Mouse (Mus musculus) forebrain, postnatal 0 days (tissue): Measurements from ENCODE around the gene Mtmr3. TPM values are rescaled to one million over a fixed set of nuclear protein-coding genes. Genes with fewer than 3 reads are reported as not detected.

Experiments used
- ATAC-seq: fragments of 200-750 bp; cut with Nextera tagmentation; 2 replicates; pipeline ENCODE4 v1.8.0; 2017; ENCODE audit warnings: mild to moderate bottlenecking, moderate library complexity
- DNase-seq: peaks from one replicate; pipeline ENCODE4 v3.0.0-alpha.2; 2015
- H3K27ac ChIP-seq: fragments of 300-500 bp; sonication (generic); 2 replicates; pipeline ENCODE4 v1.5.1; 2014; ENCODE audit warnings: low read depth, mild to moderate bottlenecking, antibody characterized with exemption, low read length, moderate library complexity, mixed read lengths
- H3K27me3 ChIP-seq: fragments of 300-500 bp; sonication (generic); 2 replicates; pipeline ENCODE4 v1.6.1; 2014; ENCODE audit warnings: mild to moderate bottlenecking, low read length, mixed read lengths; ENCODE audit not compliant: insufficient read depth
- H3K36me3 ChIP-seq: fragments of 300-500 bp; sonication (generic); 2 replicates; pipeline ENCODE4 v1.6.1; 2014; ENCODE audit warnings: mild to moderate bottlenecking, moderate library complexity; ENCODE audit not compliant: insufficient read depth
- H3K4me1 ChIP-seq: fragments of 300-500 bp; sonication (generic); 2 replicates; pipeline ENCODE4 v1.6.1; 2014; ENCODE audit warnings: antibody characterized with exemption; ENCODE audit not compliant: insufficient read depth
- H3K4me2 ChIP-seq: fragments of 300-500 bp; sonication (generic); 2 replicates; pipeline ENCODE4 v1.6.1; 2014; ENCODE audit warnings: low read depth, mild to moderate bottlenecking, moderate library complexity
- H3K4me3 ChIP-seq: fragments of 300-500 bp; sonication (generic); 2 replicates; pipeline ENCODE4 v1.5.1; 2014; ENCODE audit warnings: low read depth, low read length, mixed read lengths
- H3K9ac ChIP-seq: fragments of 300-500 bp; sonication (generic); 2 replicates; pipeline ENCODE4 v1.6.1; 2014; ENCODE audit warnings: mild to moderate bottlenecking
- H3K9me3 ChIP-seq: fragments of 300-500 bp; sonication (generic); 2 replicates; pipeline ENCODE4 v1.6.1; 2016; ENCODE audit warnings: low read length
- CTCF ChIP-seq: sonication (generic); IDR thresholded peaks from 2 replicates; pipeline ENCODE4 v1.5.1; 2016; ENCODE audit warnings: antibody characterized with exemption, control low read depth, low read depth
- WGBS: fragments of 180-500 bp; shearing (Covaris S2); extraction: QIAGEN DNeasy Blood & Tissue Kit; methylation state at CpG from one replicate; pipeline ENCODE4 v1.1.7; 2014; 5-methylcytosine and 5-hydroxymethylcytosine counted together
- polyA plus RNA-seq: library from polyadenylated mRNA; unstranded; fragments of >200 nt; fragmentation: Nextera tagmentation; extraction: Ambion mirVana; gene quantifications from 2 replicates; pipeline ENCODE4 v1.2.1, GENCODE M21; 2015
- total RNA-seq: library from RNA; depleted of rRNA; stranded (reverse); fragments of >200 nt; gene quantifications from 2 replicates; pipeline ENCODE4 v1.2.3, GENCODE M21; 2014; rRNA removed

The Mtmr3 gene
- total RNA-seq, result 81.6 and 93.4 TPM in 2 replicates
- polyA plus RNA-seq, result 21.4 and 28.4 TPM in 2 replicates

GRCm38 (mm10) chr11:4594608-4595500, at the start of gene Mtmr3:
Gene Mtmr3, minus strand, starts transcription at chr11:4594863.
- DNase-seq, result peak; percentile 96
- 7% methylated on average over 41 of the region's 53 CpGs for WGBS

GRCm38 (mm10) chr11:4643722-4644121, 49.1 kb upstream of the Mtmr3 start:
- Histone ChIP-seq H3K4me1 (peaks cover 3% of the 10 kb centered on the region; the same call in 1 of the 2 replicates), H3K36me3 (peaks cover 37% of the 10 kb centered on the region), H3K27ac (no peak overlapping the region), H3K27me3 (no peaks in the 10 kb centered on the region), H3K9me3 (no peaks in the 10 kb centered on the region), H3K4me3 (no peak overlapping the region), H3K4me2 (no peak overlapping the region), H3K9ac (no peak overlapping the region)
- ATAC-seq (no peak), DNase-seq (no peak)
- no peak for TF ChIP-seq CTCF
- 47% methylated on average over 5 of the region's 5 CpGs for WGBS

More at GRCm38 (mm10) chr11:4594608-4595500, at the start of gene Mtmr3:
- Histone ChIP-seq H3K4me2 (peak within 1 kb of the TSS; percentile 59), H3K27ac (peak within 1 kb of the TSS; percentile 96), H3K4me3 (peak within 1 kb of the TSS; percentile 94), H3K9me3 (no peaks in the 10 kb centered on the region), H3K36me3 (no peaks in the 10 kb centered on the region), H3K9ac (peak within 1 kb of the TSS; percentile 96), H3K27me3 (no peaks in the 10 kb centered on the region), H3K4me1 (peaks cover 10% of the 10 kb centered on the region; the same call in 1 of the 2 replicates)
- peak; percentile 89 for ATAC-seq
- TF ChIP-seq CTCF, result no peak

- TF ChIP-seq CTCF, result no peak
- Histone ChIP-seq H3K4me3 (no peak overlapping the region), H3K36me3 (0 out of 2 replicates have a peak, but pooled peaks cover 13% of the 10 kb centered on the region), H3K4me2 (no peak overlapping the region), H3K27ac (no peak overlapping the region), H3K9me3 (no peaks in the 10 kb centered on the region), H3K9ac (no peak overlapping the region), H3K27me3 (no peaks in the 10 kb centered on the region), H3K4me1 (peaks cover 7% of the 10 kb centered on the region; the same call in 1 of the 2 replicates)
- ATAC-seq (no peak), DNase-seq (no peak)
Measured at GRCm38 (mm10) chr11:4641185-4641584, 46.5 kb upstream of the Mtmr3 start.

GRCm38 (mm10) chr11:4638261-4638660, 43.6 kb upstream of the Mtmr3 start:
- TF ChIP-seq CTCF, result no peak
- peak; percentile 37; the same call in 1 of the 2 replicates for ATAC-seq
- WGBS, result 27% methylated on average over 7 of the region's 7 CpGs

GRCm38 (mm10) chr11:4637534-4638234, 43.0 kb upstream of the Mtmr3 start, which contains the start of gene Ascc2:
Gene Ascc2, plus strand, starts transcription at chr11:4637747.
- H3K4me1 ChIP-seq, result peaks cover 7% of the 10 kb centered on the region; the same call in 1 of the 2 replicates
- H3K27ac ChIP-seq, result peak within 1 kb of the TSS; percentile 83
- peak within 1 kb of the TSS; percentile 69 for H3K4me2 ChIP-seq
- H3K36me3 ChIP-seq, result 0 out of 2 replicates have a peak, but pooled peaks cover 6% of the 10 kb centered on the region
- H3K9me3 ChIP-seq, result no peaks in the 10 kb centered on the region
- peak; percentile 38 for TF ChIP-seq CTCF
- peak within 1 kb of the TSS; percentile 71 for H3K4me3 ChIP-seq
- peak within 1 kb of the TSS; percentile 75 for H3K9ac ChIP-seq
- under 1% methylated on average over 35 of the region's 35 CpGs for WGBS
- ATAC-seq (peak; percentile 95), DNase-seq (peak; percentile 82)
- H3K27me3 ChIP-seq, result no peaks in the 10 kb centered on the region

More at GRCm38 (mm10) chr11:4638261-4638660, 43.6 kb upstream of the Mtmr3 start:
- no peak for DNase-seq
- H3K4me3 ChIP-seq, result peak overlapping the region; percentile 71
- H3K4me2 ChIP-seq, result peak overlapping the region; percentile 69
- peak overlapping the region; percentile 75 for H3K9ac ChIP-seq
- H3K27me3 ChIP-seq, result no peaks in the 10 kb centered on the region
- H3K36me3 ChIP-seq, result 0 out of 2 replicates have a peak, but pooled peaks cover 6% of the 10 kb centered on the region
- H3K27ac ChIP-seq, result no peak overlapping the region
- peaks cover 7% of the 10 kb centered on the region; the same call in 1 of the 2 replicates for H3K4me1 ChIP-seq
- no peaks in the 10 kb centered on the region for H3K9me3 ChIP-seq

- H3K27ac ChIP-seq, result no peak overlapping the region
- 0 out of 2 replicates have a peak, but pooled peaks cover 2% of the 10 kb centered on the region for H3K36me3 ChIP-seq
- peaks cover 7% of the 10 kb centered on the region; the same call in 1 of the 2 replicates for H3K4me1 ChIP-seq
- peak overlapping the region; percentile 71 for H3K4me3 ChIP-seq
- ATAC-seq (no peak), DNase-seq (no peak)
- H3K27me3 ChIP-seq, result no peaks in the 10 kb centered on the region
- peak overlapping the region; percentile 69 for H3K4me2 ChIP-seq
- no peak overlapping the region for H3K9ac ChIP-seq
- no peaks in the 10 kb centered on the region for H3K9me3 ChIP-seq
- WGBS, result 50% methylated on average over 5 of the region's 5 CpGs
- no peak for TF ChIP-seq CTCF
Measured at GRCm38 (mm10) chr11:4636782-4637342, 42.2 kb upstream of the Mtmr3 start.
